Mouse (Mus musculus) heart, embryonic 11.5 days (tissue): Measurements from ENCODE around the gene Cdk9. TPM values are rescaled to one million over a fixed set of nuclear protein-coding genes. Genes with fewer than 3 reads are reported as not detected.

Experiments
- ATAC-seq: fragments of 200-750 bp; cut with Nextera tagmentation; replicated peaks from 2 replicates; pipeline ENCODE4 v1.8.0; 2017; ENCODE audit warnings: moderate library complexity; ENCODE audit not compliant: insufficient number of reproducible peaks, low FRiP score, low TSS enrichment
- H3K27ac ChIP-seq: fragments of 300-500 bp; sonication (generic); 2 replicates; pipeline ENCODE4 v1.5.1; 2014; ENCODE audit warnings: mild to moderate bottlenecking, low read depth, low read length
- H3K27me3 ChIP-seq: fragments of 300-500 bp; sonication (generic); 2 replicates; pipeline ENCODE4 v1.6.1; 2014; ENCODE audit warnings: mild to moderate bottlenecking, low read length, mixed read lengths; ENCODE audit not compliant: control insufficient read depth, insufficient read depth
- H3K36me3 ChIP-seq: fragments of 300-500 bp; sonication (generic); 2 replicates; pipeline ENCODE4 v1.6.1; 2014; ENCODE audit warnings: mild to moderate bottlenecking, low read length, moderate library complexity, mixed read lengths; ENCODE audit not compliant: control insufficient read depth, insufficient read depth
- H3K4me1 ChIP-seq: fragments of 300-500 bp; sonication (generic); 2 replicates; pipeline ENCODE4 v1.6.1; 2014; ENCODE audit warnings: low read length; ENCODE audit not compliant: control insufficient read depth, insufficient read depth
- H3K4me2 ChIP-seq: fragments of 300-500 bp; sonication (generic); 2 replicates; pipeline ENCODE4 v1.6.1; 2014; ENCODE audit warnings: mild to moderate bottlenecking, moderate library complexity
- H3K4me3 ChIP-seq: fragments of 300-500 bp; sonication (generic); 2 replicates; pipeline ENCODE4 v1.5.1; 2014; ENCODE audit warnings: low read depth, low read length
- H3K9ac ChIP-seq: fragments of 300-500 bp; sonication (generic); 2 replicates; pipeline ENCODE4 v1.6.1; 2014; ENCODE audit warnings: mild to moderate bottlenecking, low read depth, low read length, moderate library complexity
- H3K9me3 ChIP-seq: fragments of 300-500 bp; sonication (generic); replicated peaks from 2 replicates; pipeline ENCODE4 v1.6.1; 2016; ENCODE audit warnings: low read length; ENCODE audit not compliant: control insufficient read depth
- WGBS: fragments of 180-500 bp; shearing (Covaris S2); extraction: QIAGEN DNeasy Blood & Tissue Kit; methylation state at CpG from one replicate; pipeline ENCODE4 v1.1.7; 2014; ENCODE audit not compliant: insufficient replicate concordance; 5-methylcytosine and 5-hydroxymethylcytosine counted together
- polyA plus RNA-seq: library from polyadenylated mRNA; unstranded; fragments of >200 nt; fragmentation: Nextera tagmentation; extraction: Ambion mirVana; gene quantifications from 2 replicates; pipeline ENCODE4 v1.2.1, GENCODE M21; 2014

Gene Cdk9
- polyA plus RNA-seq, 1 experiment from 2014 or later: 61.2 TPM

- no peaks in the 10 kb centered on the region for H3K27me3 ChIP-seq
- no peaks in the 10 kb centered on the region for H3K9me3 ChIP-seq
- H3K4me3 ChIP-seq: no peak overlapping the region
- no peak for ATAC-seq
- 52% methylated on average over 3 of the region's 3 CpGs for WGBS
- H3K27ac ChIP-seq: no peak overlapping the region
- peaks cover 8% of the 10 kb centered on the region for H3K4me1 ChIP-seq
- H3K9ac ChIP-seq: no peak overlapping the region
- H3K36me3 ChIP-seq: peaks cover 44% of the 10 kb centered on the region
- H3K4me2 ChIP-seq: no peak overlapping the region
Measured at GRCm38 (mm10) chr2:32708643-32709042, 4.2 kb downstream of the Cdk9 start.

GRCm38 (mm10) chr2:32706971-32707370, 5.9 kb downstream of the Cdk9 start:
- Histone ChIP-seq H3K9me3 (no peaks in the 10 kb centered on the region), H3K36me3 (peaks cover 49% of the 10 kb centered on the region), H3K27me3 (no peaks in the 10 kb centered on the region), H3K4me2 (no peak overlapping the region), H3K27ac (no peak overlapping the region), H3K4me3 (no peak overlapping the region), H3K4me1 (peaks cover 7% of the 10 kb centered on the region), H3K9ac (no peak overlapping the region)
- 93% methylated on average over 6 of the region's 6 CpGs for WGBS
- ATAC-seq: no peak

- Histone ChIP-seq H3K9ac (no peak overlapping the region), H3K4me2 (no peak overlapping the region), H3K4me3 (no peak overlapping the region), H3K4me1 (no peaks in the 10 kb centered on the region; the same call in 1 of the 2 replicates), H3K36me3 (peaks cover 47% of the 10 kb centered on the region), H3K9me3 (no peaks in the 10 kb centered on the region), H3K27me3 (no peaks in the 10 kb centered on the region), H3K27ac (no peak overlapping the region)
- 97% methylated on average over 7 of the region's 7 CpGs for WGBS
- no peak for ATAC-seq
Measured at GRCm38 (mm10) chr2:32705018-32705417, 7.9 kb downstream of the Cdk9 start.

GRCm38 (mm10) chr2:32704021-32704421, 8.9 kb downstream of the Cdk9 start, which contains the start of gene Fpgs:
Gene Fpgs, minus strand, starts transcription at chr2:32704145.
- Histone ChIP-seq H3K4me1 (no peaks in the 10 kb centered on the region; the same call in 1 of the 2 replicates), H3K27me3 (no peaks in the 10 kb centered on the region), H3K4me2 (no peak within 1 kb of the TSS), H3K36me3 (peaks cover 37% of the 10 kb centered on the region), H3K27ac (no peak within 1 kb of the TSS), H3K4me3 (no peak within 1 kb of the TSS), H3K9me3 (no peaks in the 10 kb centered on the region), H3K9ac (no peak within 1 kb of the TSS)
- WGBS: 83% methylated on average over 2 of the region's 2 CpGs
- no peak for ATAC-seq

- Histone ChIP-seq H3K27ac (no peak overlapping the region), H3K4me2 (no peak overlapping the region), H3K4me3 (no peak overlapping the region), H3K9ac (no peak overlapping the region), H3K36me3 (peaks cover 33% of the 10 kb centered on the region), H3K9me3 (no peaks in the 10 kb centered on the region), H3K4me1 (no peaks in the 10 kb centered on the region; the same call in 1 of the 2 replicates), H3K27me3 (no peaks in the 10 kb centered on the region)
- ATAC-seq: no peak
- whole genome bisulfite sequencing: 92% methylated on average over 8 of the region's 8 CpGs
Measured at GRCm38 (mm10) chr2:32703046-32703445, 9.8 kb downstream of the Cdk9 start.

GRCm38 (mm10) chr2:32700966-32701743, 11.7 kb downstream of the Cdk9 start:
- H3K4me1 ChIP-seq: no peaks in the 10 kb centered on the region
- no peak for ATAC-seq
- no peaks in the 10 kb centered on the region for H3K9me3 ChIP-seq
- 83% methylated on average over 14 of the region's 14 CpGs for WGBS
- no peak overlapping the region for H3K27ac ChIP-seq
- no peaks in the 10 kb centered on the region for H3K27me3 ChIP-seq
- H3K36me3 ChIP-seq: peaks cover 21% of the 10 kb centered on the region
- H3K9ac ChIP-seq: no peak overlapping the region
- no peak overlapping the region for H3K4me2 ChIP-seq
- H3K4me3 ChIP-seq: no peak overlapping the region

- H3K36me3 ChIP-seq: peaks cover 10% of the 10 kb centered on the region
- no peak overlapping the region for H3K4me3 ChIP-seq
- no peak overlapping the region for H3K27ac ChIP-seq
- no peak overlapping the region for H3K9ac ChIP-seq
- no peaks in the 10 kb centered on the region for H3K27me3 ChIP-seq
- no peak overlapping the region for H3K4me2 ChIP-seq
- H3K4me1 ChIP-seq: no peaks in the 10 kb centered on the region
- no peaks in the 10 kb centered on the region for H3K9me3 ChIP-seq
- WGBS: 73% methylated on average over 6 of the region's 6 CpGs
- no peak for ATAC-seq
Measured at GRCm38 (mm10) chr2:32699680-32700079, 13.2 kb downstream of the Cdk9 start.

- H3K4me3 ChIP-seq: peak overlapping the region; percentile 86
- H3K9me3 ChIP-seq: no peaks in the 10 kb centered on the region
- H3K27me3 ChIP-seq: no peaks in the 10 kb centered on the region
- H3K36me3 ChIP-seq: no peaks in the 10 kb centered on the region
- H3K27ac ChIP-seq: no peak overlapping the region
- WGBS: 82% methylated on average over 12 of the region's 12 CpGs
- peak overlapping the region; percentile 96 for H3K4me2 ChIP-seq
- peaks cover 11% of the 10 kb centered on the region for H3K4me1 ChIP-seq
- no peak for ATAC-seq
- H3K9ac ChIP-seq: peak overlapping the region; percentile 91
Measured at GRCm38 (mm10) chr2:32694691-32695090, 18.2 kb downstream of the Cdk9 start.
